Mouse (Mus musculus): ENCODE measurements at regions not wholly inside any gene's neighbourhood (a gene's known extent, or its start where the extent isn't known, plus 50 kb on each side); places are given as distances from the start of the nearest gene placed in this dataset.

GRCm38 (mm10) chr17:80833355-80834175, 105.3 kb upstream of the Map4k3 start:
- TF ChIP-seq POLR2A (IDR thresholded peaks at IDR 0.05; ENCODE audit: extremely low read depth, insufficient read depth, low read length), result no peak
- TF ChIP-seq CTCF (IDR thresholded peaks at IDR 0.05; ENCODE audit: low read depth, low read length), result no peak

All from liver, adult 2 months (tissue).